Mouse (Mus musculus) ES-Bruce4 (cell line): ENCODE measurements around the gene Gm6793.

ENCODE experiments used
- CTCF ChIP-seq: IDR thresholded peaks from one replicate; pipeline ENCODE4 v1.8.1; 2011; ENCODE audit warnings: low read depth, low read length
- EP300 ChIP-seq: IDR thresholded peaks from 2 replicates; pipeline ENCODE4 v1.6.1; 2011; ENCODE audit warnings: low read depth, low read length; ENCODE audit not compliant: insufficient read depth

- TF ChIP-seq EP300 (no peak), CTCF (no peak)
Observed at GRCm38 (mm10) chr8:111963546-111963945, 51.3 kb downstream of the Gm6793 start.
